Mouse (Mus musculus) embryonic facial prominence, embryonic 14.5 days (tissue): ENCODE results near the gene Pbx3. TPM values are rescaled to one million over a fixed set of nuclear protein-coding genes. Genes with fewer than 3 reads are reported as not detected.

Experiments
- ATAC-seq: fragments of 200-750 bp; cut with Nextera tagmentation; 2 replicates; pipeline ENCODE4 v1.8.0; 2017; ENCODE audit warnings: low read depth, moderate number of reproducible peaks, moderate TSS enrichment
- DNase-seq: peaks from one replicate; pipeline ENCODE4 v3.0.0-alpha.2; 2015; ENCODE audit warnings: low spot score
- H3K27ac ChIP-seq: fragments of 300-500 bp; sonication (generic); replicated peaks from 2 replicates; pipeline ENCODE4 v1.5.1; 2014; ENCODE audit warnings: low read depth, mild to moderate bottlenecking, low read length, moderate library complexity
- H3K27me3 ChIP-seq: fragments of 300-500 bp; sonication (generic); replicated peaks from 2 replicates; pipeline ENCODE4 v1.6.1; 2014; ENCODE audit warnings: low read length; ENCODE audit not compliant: control insufficient read depth, insufficient read depth
- H3K36me3 ChIP-seq: fragments of 300-500 bp; sonication (generic); 2 replicates; pipeline ENCODE4 v1.6.1; 2014; ENCODE audit warnings: low read length, mixed read lengths; ENCODE audit not compliant: control insufficient read depth, insufficient read depth
- H3K4me1 ChIP-seq: fragments of 300-500 bp; sonication (generic); 2 replicates; pipeline ENCODE4 v1.6.1; 2014; ENCODE audit warnings: antibody characterized with exemption, low read length; ENCODE audit not compliant: control insufficient read depth, insufficient read depth
- H3K4me2 ChIP-seq: fragments of 300-500 bp; sonication (generic); 2 replicates; pipeline ENCODE4 v1.6.1; 2014; ENCODE audit warnings: low read depth, mild to moderate bottlenecking, low read length, moderate library complexity, mixed read lengths
- H3K4me3 ChIP-seq: fragments of 300-500 bp; sonication (generic); 2 replicates; pipeline ENCODE4 v1.5.1; 2014; ENCODE audit warnings: low read depth, mild to moderate bottlenecking, low read length
- H3K9ac ChIP-seq: fragments of 300-500 bp; sonication (generic); 2 replicates; pipeline ENCODE4 v1.6.1; 2014; ENCODE audit warnings: low read depth, mild to moderate bottlenecking, low read length, moderate library complexity, mixed read lengths
- H3K9me3 ChIP-seq: fragments of 300-500 bp; sonication (generic); 2 replicates; pipeline ENCODE4 v1.6.1; 2016; ENCODE audit warnings: low read length; ENCODE audit not compliant: control insufficient read depth
- WGBS: fragments of 180-500 bp; shearing (Covaris S2); extraction: QIAGEN DNeasy Blood & Tissue Kit; methylation state at CpG from one replicate; pipeline ENCODE4 v1.1.7; 2014; 5-methylcytosine and 5-hydroxymethylcytosine counted together
- polyA plus RNA-seq: library from polyadenylated mRNA; unstranded; fragments of >200 nt; fragmentation: Nextera tagmentation; extraction: Ambion mirVana; gene quantifications from 2 replicates; pipeline ENCODE4 v1.2.1, GENCODE M21; 2014

Pbx3 gene
- polyA plus RNA-seq, 1 experiment from 2014 or later = 27.1 TPM

GRCm38 (mm10) chr2:34193870-34194820 lies 178.8 kb downstream of the Pbx3 start:
- WGBS = 63% methylated on average over 8 of the region's 8 CpGs
- no peaks in the 10 kb centered on the region for H3K27me3 ChIP-seq
- no peak overlapping the region for H3K4me2 ChIP-seq
- peaks cover 7% of the 10 kb centered on the region; the same call in 1 of the 2 replicates for H3K4me1 ChIP-seq
- ATAC-seq (0 out of 2 replicates have a peak, but pooled peaks have one; percentile 44), DNase-seq (no peak)
- H3K36me3 ChIP-seq = no peaks in the 10 kb centered on the region
- no peak overlapping the region for H3K4me3 ChIP-seq
- H3K9me3 ChIP-seq = no peaks in the 10 kb centered on the region
- H3K9ac ChIP-seq = no peak overlapping the region
- no peak overlapping the region for H3K27ac ChIP-seq

- DNase-seq (no peak), ATAC-seq (no peak)
- 55% methylated on average over 5 of the region's 5 CpGs for WGBS
- Histone ChIP-seq H3K4me1 (peaks cover 7% of the 10 kb centered on the region; the same call in 1 of the 2 replicates), H3K27me3 (no peaks in the 10 kb centered on the region), H3K9me3 (no peaks in the 10 kb centered on the region), H3K9ac (no peak overlapping the region), H3K4me2 (no peak overlapping the region), H3K36me3 (no peaks in the 10 kb centered on the region), H3K4me3 (no peak overlapping the region), H3K27ac (no peak overlapping the region)
Observed at GRCm38 (mm10) chr2:34193276-34193675, 179.7 kb downstream of the Pbx3 start.

- H3K4me3 ChIP-seq = no peak overlapping the region
- H3K4me1 ChIP-seq = no peaks in the 10 kb centered on the region
- no peak overlapping the region for H3K27ac ChIP-seq
- H3K9ac ChIP-seq = no peak overlapping the region
- no peak overlapping the region for H3K4me2 ChIP-seq
- no peaks in the 10 kb centered on the region for H3K9me3 ChIP-seq
- WGBS = 74% methylated on average over 2 of the region's 2 CpGs
- no peak for DNase-seq
- H3K27me3 ChIP-seq = no peaks in the 10 kb centered on the region
- H3K36me3 ChIP-seq = no peaks in the 10 kb centered on the region
- no peak for ATAC-seq
Observed at GRCm38 (mm10) chr2:34187366-34187765, 185.6 kb downstream of the Pbx3 start.

- DNase-seq (no peak), ATAC-seq (no peak)
- H3K27ac ChIP-seq = no peak overlapping the region
- no peak overlapping the region for H3K9ac ChIP-seq
- WGBS = 80% methylated on average over 1 of the region's 1 CpGs
- no peaks in the 10 kb centered on the region for H3K9me3 ChIP-seq
- H3K4me1 ChIP-seq = no peaks in the 10 kb centered on the region
- H3K27me3 ChIP-seq = no peaks in the 10 kb centered on the region
- peaks cover 6% of the 10 kb centered on the region; the same call in 1 of the 2 replicates for H3K36me3 ChIP-seq
- H3K4me3 ChIP-seq = no peak overlapping the region
- H3K4me2 ChIP-seq = no peak overlapping the region
Observed at GRCm38 (mm10) chr2:34181600-34181999, 191.3 kb downstream of the Pbx3 start.

- Histone ChIP-seq H3K4me1 (no peaks in the 10 kb centered on the region), H3K27ac (no peak overlapping the region), H3K9ac (no peak overlapping the region), H3K9me3 (no peaks in the 10 kb centered on the region), H3K27me3 (no peaks in the 10 kb centered on the region), H3K4me3 (no peak overlapping the region), H3K4me2 (no peak overlapping the region), H3K36me3 (peaks cover 6% of the 10 kb centered on the region; the same call in 1 of the 2 replicates)
- DNase-seq (no peak), ATAC-seq (no peak)
- WGBS = 67% methylated on average over 1 of the region's 1 CpGs
Observed at GRCm38 (mm10) chr2:34179299-34179698, 193.6 kb downstream of the Pbx3 start.

- ATAC-seq = no peak
- no peaks in the 10 kb centered on the region for H3K4me1 ChIP-seq
- H3K27me3 ChIP-seq = no peaks in the 10 kb centered on the region
- H3K36me3 ChIP-seq = peaks cover 6% of the 10 kb centered on the region; the same call in 1 of the 2 replicates
- no peak overlapping the region for H3K4me3 ChIP-seq
- H3K9ac ChIP-seq = no peak overlapping the region
- H3K4me2 ChIP-seq = no peak overlapping the region
- no peak overlapping the region for H3K27ac ChIP-seq
- DNase-seq = no peak
- no peaks in the 10 kb centered on the region for H3K9me3 ChIP-seq
Observed at GRCm38 (mm10) chr2:34178653-34179052, 194.3 kb downstream of the Pbx3 start.

GRCm38 (mm10) chr2:34170424-34170823 lies 202.5 kb downstream of the Pbx3 start:
- WGBS = 85% methylated on average over 2 of the region's 2 CpGs
- H3K27me3 ChIP-seq = no peaks in the 10 kb centered on the region
- H3K27ac ChIP-seq = no peak overlapping the region
- DNase-seq = no peak
- no peak overlapping the region for H3K4me2 ChIP-seq
- H3K4me3 ChIP-seq = no peak overlapping the region
- H3K36me3 ChIP-seq = peaks cover 15% of the 10 kb centered on the region; the same call in 1 of the 2 replicates
- H3K9ac ChIP-seq = no peak overlapping the region
- no peaks in the 10 kb centered on the region for H3K4me1 ChIP-seq
- ATAC-seq = no peak
- no peaks in the 10 kb centered on the region for H3K9me3 ChIP-seq

GRCm38 (mm10) chr2:34169626-34170025 lies 203.3 kb downstream of the Pbx3 start:
- Histone ChIP-seq H3K4me1 (no peaks in the 10 kb centered on the region), H3K9me3 (no peaks in the 10 kb centered on the region), H3K4me2 (no peak overlapping the region), H3K36me3 (peaks cover 15% of the 10 kb centered on the region; the same call in 1 of the 2 replicates), H3K27ac (no peak overlapping the region), H3K9ac (no peak overlapping the region), H3K27me3 (no peaks in the 10 kb centered on the region), H3K4me3 (no peak overlapping the region)
- DNase-seq = no peak
- 93% methylated on average over 2 of the region's 2 CpGs for WGBS
- no peak for ATAC-seq
